Mouse (Mus musculus) hindbrain, embryonic 11.5 days (tissue): Measurements from ENCODE around the gene Slc12a1. TPM values are rescaled to one million over a fixed set of nuclear protein-coding genes. Genes with fewer than 3 reads are reported as not detected.

Experiments used
- ATAC-seq: fragments of 200-750 bp; cut with Nextera tagmentation; 2 replicates; pipeline ENCODE4 v1.8.0; 2017; ENCODE audit warnings: mild to moderate bottlenecking, moderate TSS enrichment, moderate library complexity; ENCODE audit not compliant: low FRiP score
- DNase-seq: peaks from one replicate; pipeline ENCODE4 v3.0.0-alpha.2; 2015; ENCODE audit warnings: low spot score
- H3K27ac ChIP-seq: fragments of 300-500 bp; sonication (generic); 2 replicates; pipeline ENCODE4 v1.5.1; 2014; ENCODE audit warnings: mild to moderate bottlenecking, low read depth, low read length
- H3K27me3 ChIP-seq: fragments of 300-500 bp; sonication (generic); 2 replicates; pipeline ENCODE4 v1.6.1; 2014; ENCODE audit warnings: mild to moderate bottlenecking, low read length, moderate library complexity, mixed read lengths; ENCODE audit not compliant: control insufficient read depth, insufficient read depth
- H3K36me3 ChIP-seq: fragments of 300-500 bp; sonication (generic); 2 replicates; pipeline ENCODE4 v1.6.1; 2014; ENCODE audit warnings: mild to moderate bottlenecking, low read length, moderate library complexity, mixed read lengths; ENCODE audit not compliant: control insufficient read depth, insufficient read depth
- H3K4me1 ChIP-seq: fragments of 300-500 bp; sonication (generic); replicated peaks from 2 replicates; pipeline ENCODE4 v1.6.1; 2014; ENCODE audit warnings: low read length, mixed read lengths; ENCODE audit not compliant: control insufficient read depth, insufficient read depth
- H3K4me2 ChIP-seq: fragments of 300-500 bp; sonication (generic); replicated peaks from 2 replicates; pipeline ENCODE4 v1.6.1; 2014; ENCODE audit warnings: mild to moderate bottlenecking, low read depth, low read length
- H3K4me3 ChIP-seq: fragments of 300-500 bp; sonication (generic); 2 replicates; pipeline ENCODE4 v1.5.1; 2014; ENCODE audit warnings: low read depth, low read length
- H3K9ac ChIP-seq: fragments of 300-500 bp; sonication (generic); 2 replicates; pipeline ENCODE4 v1.6.1; 2014; ENCODE audit warnings: low read depth, low read length
- H3K9me3 ChIP-seq: fragments of 300-500 bp; sonication (generic); 2 replicates; pipeline ENCODE4 v1.6.1; 2016; ENCODE audit warnings: low read length; ENCODE audit not compliant: control insufficient read depth
- WGBS: fragments of 180-500 bp; shearing (Covaris S2); extraction: QIAGEN DNeasy Blood & Tissue Kit; methylation state at CpG from one replicate; pipeline ENCODE4 v1.1.7; 2014; 5-methylcytosine and 5-hydroxymethylcytosine counted together
- polyA plus RNA-seq: library from polyadenylated mRNA; unstranded; fragments of >200 nt; fragmentation: Nextera tagmentation; extraction: Ambion mirVana; gene quantifications from 2 replicates; pipeline ENCODE4 v1.2.1, GENCODE M21; 2014

The Slc12a1 gene
- polyA plus RNA-seq, 1 experiment from 2014 or later, result not detected

DNA sequence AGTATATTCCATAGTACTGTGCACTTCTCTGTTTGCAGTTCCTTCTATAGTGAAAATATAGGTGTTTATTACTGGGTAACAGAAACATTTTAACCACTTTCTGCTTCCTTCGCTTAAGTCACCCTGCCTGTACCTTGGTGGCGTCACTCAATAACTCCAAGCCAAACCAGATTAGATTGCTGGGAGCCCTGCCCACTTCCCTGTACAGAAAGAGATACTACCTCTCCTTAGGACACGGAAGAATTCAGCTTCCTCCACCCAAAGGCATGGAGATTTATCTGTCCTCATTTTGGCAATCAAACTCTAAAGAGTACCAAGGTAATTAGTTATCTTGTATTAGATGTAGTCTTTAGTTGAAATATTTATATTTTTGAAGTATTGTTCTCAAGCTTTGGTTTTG lies 25.5 kb upstream of the Slc12a1 start:
- WGBS, result 83% methylated on average over 3 of the region's 3 CpGs
- Histone ChIP-seq H3K9me3 (no peaks in the 10 kb centered on the region), H3K4me3 (no peak overlapping the region), H3K9ac (no peak overlapping the region), H3K27me3 (no peaks in the 10 kb centered on the region), H3K4me1 (no peaks in the 10 kb centered on the region), H3K27ac (no peak overlapping the region), H3K36me3 (no peaks in the 10 kb centered on the region), H3K4me2 (no peak overlapping the region)
- no peak for ATAC-seq
- no peak for DNase-seq

DNA sequence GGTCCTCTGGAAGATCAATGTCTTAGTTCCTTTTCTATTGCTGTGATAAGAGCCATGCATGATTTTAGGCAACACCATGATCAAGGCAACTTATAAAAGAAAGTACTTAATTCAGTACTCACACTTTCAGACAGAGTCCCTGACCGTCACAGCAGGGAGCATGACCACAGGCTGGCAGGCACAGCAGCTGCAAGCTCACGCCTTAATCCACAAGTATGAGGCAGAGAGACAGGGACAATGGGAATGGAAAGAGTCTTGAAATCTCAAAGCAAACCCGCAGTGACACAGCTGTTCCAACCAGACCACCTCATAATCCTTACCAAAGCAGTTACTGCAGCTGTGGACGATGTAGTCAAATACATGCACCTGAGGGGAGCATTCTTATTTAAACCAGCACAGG lies 18.2 kb upstream of the Slc12a1 start:
- DNase-seq (no peak), ATAC-seq (no peak)
- Histone ChIP-seq H3K4me1 (no peaks in the 10 kb centered on the region), H3K27ac (no peak overlapping the region), H3K27me3 (no peaks in the 10 kb centered on the region), H3K4me3 (no peak overlapping the region), H3K36me3 (no peaks in the 10 kb centered on the region), H3K9ac (no peak overlapping the region), H3K4me2 (no peak overlapping the region), H3K9me3 (no peaks in the 10 kb centered on the region)
- WGBS, result 35% methylated on average over 4 of the region's 4 CpGs

DNA sequence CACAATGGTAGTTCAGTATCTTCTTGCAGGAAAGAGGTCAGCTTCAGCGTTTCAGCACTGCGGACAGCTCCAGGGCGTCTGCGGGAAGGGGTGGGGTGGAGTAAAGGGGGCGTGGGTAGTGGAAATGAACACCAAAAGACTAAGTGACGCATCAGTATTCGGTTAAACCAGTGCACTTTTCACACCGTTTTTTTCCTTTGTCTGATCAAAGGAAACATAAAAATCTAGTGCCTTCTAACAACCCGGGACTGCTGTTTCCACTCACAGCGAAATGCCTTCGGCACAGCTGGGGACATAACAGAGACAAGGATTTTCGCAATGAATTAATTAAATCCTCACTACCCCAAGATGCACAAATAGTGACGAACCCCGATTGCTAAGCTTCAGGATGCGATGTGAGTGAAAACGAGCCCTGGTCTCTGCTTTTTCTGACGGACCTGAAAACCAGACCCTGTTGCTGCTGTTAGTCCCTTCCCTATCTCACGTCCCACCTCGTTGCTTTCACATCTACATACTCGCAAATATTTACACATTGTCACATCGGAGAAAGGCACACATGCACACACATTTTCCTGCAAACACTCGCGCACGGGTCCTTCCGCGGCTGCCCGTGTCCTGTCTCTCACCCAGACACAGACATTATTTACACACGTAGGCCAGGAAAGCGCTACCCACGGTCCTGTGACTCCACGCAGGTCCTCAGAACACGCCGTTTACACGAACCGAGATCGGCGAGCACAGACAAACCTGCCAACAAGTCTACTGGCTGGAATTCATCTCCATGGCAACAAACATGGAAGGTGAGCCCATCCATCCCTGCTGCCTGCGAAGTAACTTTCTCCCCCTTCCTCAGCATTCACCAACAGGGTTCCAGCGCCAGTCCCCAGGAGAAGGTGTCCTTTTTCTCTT lies 16.1 kb upstream of the Slc12a1 start, which contains the start of gene Ctxn2:
Gene Ctxn2 (plus strand): TSS at position 790 of the 909 bp plus-strand sequence.
- WGBS, result 2% methylated on average over 39 of the region's 39 CpGs
- Histone ChIP-seq H3K4me3 (peak within 1 kb of the TSS; percentile 34), H3K36me3 (no peaks in the 10 kb centered on the region), H3K4me1 (no peaks in the 10 kb centered on the region), H3K27me3 (no peaks in the 10 kb centered on the region), H3K9ac (peak within 1 kb of the TSS; percentile 48), H3K27ac (no peak within 1 kb of the TSS), H3K9me3 (no peaks in the 10 kb centered on the region), H3K4me2 (peak within 1 kb of the TSS; percentile 67)
- ATAC-seq (peak; percentile 59; the same call in 1 of the 2 replicates), DNase-seq (peak; percentile 83)

DNA sequence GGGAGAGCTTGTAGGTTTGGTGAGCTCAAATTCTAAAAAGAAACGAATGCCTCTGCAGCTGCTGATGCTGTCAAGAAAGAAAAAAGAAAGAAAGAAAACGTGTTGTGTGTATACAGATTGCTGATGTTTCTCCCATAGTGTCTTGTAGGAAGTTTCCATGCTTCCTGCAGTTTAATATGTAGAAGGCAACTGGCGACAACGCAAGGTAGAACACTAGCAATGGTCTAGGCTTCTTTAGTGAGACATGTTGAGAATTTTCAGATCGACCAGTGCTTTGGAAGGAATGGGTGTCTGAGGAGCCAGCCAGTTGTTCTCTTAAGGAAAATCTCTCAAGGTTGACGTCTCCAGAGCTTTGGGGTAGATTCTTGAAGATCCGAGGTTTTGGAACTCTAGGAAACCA lies 15.5 kb upstream of the Slc12a1 start:
- no peak overlapping the region for H3K9ac ChIP-seq
- 31% methylated on average over 7 of the region's 7 CpGs for WGBS
- no peak overlapping the region for H3K4me3 ChIP-seq

DNA sequence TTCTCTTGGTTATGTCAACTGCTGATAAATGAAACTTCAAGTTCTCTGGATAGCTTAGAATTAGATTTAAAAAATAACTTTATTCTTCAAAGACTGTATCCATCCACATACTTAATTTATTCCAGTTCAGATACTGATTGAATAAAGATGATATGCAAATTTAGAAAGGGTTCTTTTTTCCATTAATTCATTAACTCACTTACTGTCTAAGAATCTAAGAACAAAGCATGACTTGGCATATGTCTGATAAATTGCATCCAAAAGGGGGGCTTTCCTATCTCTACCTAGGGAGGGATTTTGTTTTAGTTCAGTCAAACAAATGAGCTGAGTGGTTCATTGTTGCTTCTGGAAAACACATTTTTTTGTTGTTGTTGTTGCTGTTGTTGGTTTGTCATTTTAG lies 10.0 kb upstream of the Slc12a1 start:
- Histone ChIP-seq H3K4me3 (no peak overlapping the region), H3K27ac (no peak overlapping the region), H3K4me1 (no peaks in the 10 kb centered on the region), H3K9me3 (no peaks in the 10 kb centered on the region), H3K36me3 (no peaks in the 10 kb centered on the region), H3K9ac (no peak overlapping the region), H3K27me3 (no peaks in the 10 kb centered on the region), H3K4me2 (no peak overlapping the region)
- ATAC-seq (no peak; the same call in 1 of the 2 replicates), DNase-seq (no peak)

More for the DNA sequence above, 15.5 kb upstream of the Slc12a1 start:
- no peak for ATAC-seq
- H3K27ac ChIP-seq, result no peak overlapping the region
- no peak for DNase-seq
- no peaks in the 10 kb centered on the region for H3K36me3 ChIP-seq
- no peaks in the 10 kb centered on the region for H3K4me1 ChIP-seq
- no peaks in the 10 kb centered on the region for H3K9me3 ChIP-seq
- H3K27me3 ChIP-seq, result no peaks in the 10 kb centered on the region
- peak overlapping the region; percentile 67 for H3K4me2 ChIP-seq

DNA sequence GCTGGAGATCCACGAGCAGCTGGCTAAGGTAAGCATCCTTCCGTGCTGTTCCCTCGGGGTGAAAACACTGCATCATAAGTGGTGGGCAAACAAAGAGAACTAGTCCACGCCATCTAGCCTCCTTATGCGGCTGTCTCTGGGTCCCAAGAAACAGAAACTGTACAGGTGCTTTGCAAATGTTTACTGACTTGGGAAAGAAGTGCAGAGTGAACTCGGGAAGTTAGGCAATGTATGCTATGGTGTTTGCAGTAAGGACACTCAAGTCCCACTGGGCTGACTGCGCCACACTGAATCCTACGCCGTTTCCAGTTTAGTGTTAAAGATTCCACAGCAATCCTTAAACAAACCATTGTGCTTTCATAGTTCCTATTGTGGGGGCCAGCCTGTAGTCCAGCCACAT lies 2.0 kb downstream of the Slc12a1 start:
- H3K27me3 ChIP-seq, result no peaks in the 10 kb centered on the region
- no peak overlapping the region for H3K9ac ChIP-seq
- 85% methylated on average over 9 of the region's 9 CpGs for WGBS
- no peaks in the 10 kb centered on the region for H3K9me3 ChIP-seq
- DNase-seq (no peak), ATAC-seq (no peak)
- H3K4me3 ChIP-seq, result no peak overlapping the region
- no peak overlapping the region for H3K27ac ChIP-seq
- no peaks in the 10 kb centered on the region for H3K36me3 ChIP-seq
- no peak overlapping the region for H3K4me2 ChIP-seq
- H3K4me1 ChIP-seq, result no peaks in the 10 kb centered on the region

DNA sequence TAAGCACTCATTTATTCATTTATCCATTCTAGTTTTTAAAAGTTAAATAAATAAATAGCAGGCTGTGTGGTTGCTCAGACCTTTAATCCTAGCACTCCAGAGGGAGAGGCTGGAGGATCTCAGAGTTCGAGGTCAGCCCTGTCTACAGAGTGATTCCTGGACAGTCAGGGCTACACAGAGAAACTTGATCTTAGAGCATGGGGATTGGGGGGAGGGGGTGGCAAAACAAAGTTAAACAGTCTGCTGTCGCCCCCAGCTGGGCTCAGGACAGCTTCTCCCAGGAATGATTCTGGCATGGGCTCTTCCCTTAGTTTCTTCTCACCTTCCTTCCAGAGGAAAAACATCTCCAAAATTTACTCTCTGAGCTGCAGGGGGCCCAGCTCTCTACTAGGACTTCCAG lies 3.2 kb downstream of the Slc12a1 start:
- DNase-seq (peak; percentile 32), ATAC-seq (no peak)
- Histone ChIP-seq H3K4me3 (no peak overlapping the region), H3K27me3 (no peaks in the 10 kb centered on the region), H3K4me1 (no peaks in the 10 kb centered on the region), H3K27ac (no peak overlapping the region), H3K36me3 (no peaks in the 10 kb centered on the region), H3K9ac (no peak overlapping the region), H3K4me2 (no peak overlapping the region), H3K9me3 (no peaks in the 10 kb centered on the region)
- WGBS, result 18% methylated on average over 2 of the region's 2 CpGs

DNA sequence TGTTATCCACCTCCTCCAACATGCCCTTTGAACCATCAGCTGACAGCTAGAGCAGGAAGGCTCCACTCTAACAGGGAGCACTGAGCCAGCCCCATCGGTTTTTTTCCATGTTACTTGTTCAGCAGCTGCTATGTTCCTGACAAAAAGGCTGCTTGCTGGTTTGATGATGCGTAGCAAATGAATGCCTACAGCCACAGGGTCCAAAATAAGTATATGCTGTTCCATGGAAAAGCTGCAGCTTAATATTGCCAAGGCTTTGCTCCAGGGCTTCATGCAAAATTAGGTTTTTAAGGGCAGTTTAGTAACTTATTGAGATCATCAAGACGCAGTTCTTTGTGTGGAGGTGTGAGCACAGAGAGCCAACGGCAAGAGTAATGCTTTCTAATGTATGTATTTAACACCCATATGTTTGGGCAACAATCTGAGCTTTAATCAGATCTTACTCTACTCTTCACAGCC lies 9.7 kb downstream of the Slc12a1 start:
- WGBS, result 63% methylated on average over 4 of the region's 4 CpGs
- DNase-seq (no peak), ATAC-seq (0 out of 2 replicates have a peak, but pooled peaks have one; percentile 25)
- Histone ChIP-seq H3K9me3 (no peaks in the 10 kb centered on the region), H3K4me3 (no peak overlapping the region), H3K9ac (no peak overlapping the region), H3K36me3 (no peaks in the 10 kb centered on the region), H3K27me3 (no peaks in the 10 kb centered on the region), H3K4me1 (no peaks in the 10 kb centered on the region), H3K27ac (no peak overlapping the region), H3K4me2 (no peak overlapping the region)
